Mouse (Mus musculus) heart, postnatal 0 days (tissue): Measurements from ENCODE around the gene Fcho1. TPM values are rescaled to one million over a fixed set of nuclear protein-coding genes. Genes with fewer than 3 reads are reported as not detected.
"Not testable (repeated sequence)": the region's sequence is repeated elsewhere in the genome, so short reads cannot be mapped to it uniquely, and the experiment has no call there.

Experiments
- ATAC-seq: fragments of 200-750 bp; cut with Nextera tagmentation; 2 replicates; pipeline ENCODE4 v1.8.0; 2017; ENCODE audit warnings: low read depth, moderate number of reproducible peaks, moderate library complexity; ENCODE audit not compliant: insufficient read depth
- DNase-seq: peaks from one replicate; pipeline ENCODE4 v3.0.0-alpha.2; 2016; ENCODE audit warnings: low spot score
- H3K27ac ChIP-seq: fragments of 300-500 bp; sonication (generic); 2 replicates; pipeline ENCODE4 v1.5.1; 2014; ENCODE audit warnings: low read depth, mild to moderate bottlenecking
- H3K27me3 ChIP-seq: fragments of 300-500 bp; sonication (generic); 2 replicates; pipeline ENCODE4 v1.6.1; 2014; ENCODE audit warnings: low read length, mixed read lengths; ENCODE audit not compliant: control insufficient read depth, insufficient read depth
- H3K36me3 ChIP-seq: fragments of 300-500 bp; sonication (generic); replicated peaks from 2 replicates; pipeline ENCODE4 v1.6.1; 2014; ENCODE audit warnings: low read length, mixed read lengths; ENCODE audit not compliant: control insufficient read depth, insufficient read depth
- H3K4me1 ChIP-seq: fragments of 300-500 bp; sonication (generic); 2 replicates; pipeline ENCODE4 v1.6.1; 2014; ENCODE audit warnings: antibody characterized with exemption; ENCODE audit not compliant: control insufficient read depth, insufficient read depth
- H3K4me2 ChIP-seq: fragments of 300-500 bp; sonication (generic); 2 replicates; pipeline ENCODE4 v1.6.1; 2014; ENCODE audit warnings: low read depth, mild to moderate bottlenecking, low read length, moderate library complexity
- H3K4me3 ChIP-seq: fragments of 300-500 bp; sonication (generic); 2 replicates; pipeline ENCODE4 v1.5.1; 2014; ENCODE audit warnings: low read depth, low read length
- H3K9ac ChIP-seq: fragments of 300-500 bp; sonication (generic); replicated peaks from 2 replicates; pipeline ENCODE4 v1.6.1; 2014; ENCODE audit warnings: low read depth, low read length, mixed read lengths
- H3K9me3 ChIP-seq: fragments of 300-500 bp; sonication (generic); replicated peaks from 2 replicates; pipeline ENCODE4 v1.6.1; 2016; ENCODE audit warnings: low read length; ENCODE audit not compliant: control insufficient read depth
- CTCF ChIP-seq: IDR thresholded peaks from 2 replicates; pipeline ENCODE4 v1.5.1; 2016; ENCODE audit warnings: antibody characterized with exemption, control low read depth, low read depth
- EP300 ChIP-seq: IDR thresholded peaks from 2 replicates; pipeline ENCODE4 v1.6.1; 2016; ENCODE audit warnings: antibody characterized with exemption, low read depth
- WGBS: fragments of 180-500 bp; shearing (Covaris S2); extraction: QIAGEN DNeasy Blood & Tissue Kit; methylation state at CpG from one replicate; pipeline ENCODE4 v1.1.7; 2014; 5-methylcytosine and 5-hydroxymethylcytosine counted together
- polyA plus RNA-seq: library from polyadenylated mRNA; unstranded; fragments of >200 nt; fragmentation: Nextera tagmentation; extraction: Ambion mirVana; gene quantifications from 2 replicates; pipeline ENCODE4 v1.2.1, GENCODE M21; 2015
- total RNA-seq: library from RNA; depleted of rRNA; stranded (reverse); fragments of >200 nt; gene quantifications from 2 replicates; pipeline ENCODE4 v1.2.3, GENCODE M21; 2014; ENCODE audit warnings: low replicate concordance

Fcho1 gene
- total and polyA plus RNA-seq, 2 experiments from 2014 or later = 0.04 to 0.92 TPM

DNA sequence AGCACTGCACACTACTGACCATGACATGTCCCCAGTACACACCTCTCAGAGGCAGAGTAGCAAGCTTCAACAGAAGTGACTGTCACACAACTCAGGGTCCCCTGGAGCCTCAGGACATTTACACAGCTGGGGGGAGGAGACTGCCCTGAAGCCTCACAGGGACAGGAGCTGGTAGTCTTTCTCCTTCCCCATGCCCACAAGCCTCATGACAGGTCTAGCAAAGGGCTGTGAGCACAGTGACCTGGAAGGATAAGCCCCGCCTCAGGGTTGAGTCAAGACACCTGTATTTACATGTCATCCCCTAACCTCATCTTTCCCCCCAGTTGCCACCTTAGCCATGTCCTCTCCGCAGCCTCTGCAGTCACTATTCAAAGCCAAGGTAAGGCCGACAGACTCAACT lies 15.7 kb upstream of the Fcho1 start:
- Histone ChIP-seq H3K4me1 (peaks cover 5% of the 10 kb centered on the region), H3K4me3 (no peak overlapping the region), H3K9ac (no peak overlapping the region), H3K9me3 (no peaks in the 10 kb centered on the region), H3K4me2 (peak overlapping the region; percentile 40; the same call in 1 of the 2 replicates), H3K27me3 (no peaks in the 10 kb centered on the region), H3K27ac (no peak overlapping the region), H3K36me3 (no peaks in the 10 kb centered on the region)
- ATAC-seq (no peak), DNase-seq (no peak)
- TF ChIP-seq CTCF = no peak
- TF ChIP-seq EP300 = no peak
- WGBS = 31% methylated on average over 3 of the region's 3 CpGs

GRCm38 (mm10) chr8:71738316-71738715 lies 12.8 kb upstream of the Fcho1 start:
- not testable (repeated sequence) for ATAC-seq, H3K27me3 ChIP-seq, H3K36me3 ChIP-seq, H3K9me3 ChIP-seq, H3K4me2 ChIP-seq, H3K27ac ChIP-seq, H3K9ac ChIP-seq, H3K4me1 ChIP-seq, DNase-seq, H3K4me3 ChIP-seq

GRCm38 (mm10) chr8:71731652-71732230 lies 6.2 kb upstream of the Fcho1 start:
- no peak for TF ChIP-seq EP300
- peak; percentile 62 for TF ChIP-seq CTCF
- Histone ChIP-seq H3K36me3 (no peaks in the 10 kb centered on the region), H3K27ac (no peak overlapping the region), H3K4me3 (no peak overlapping the region), H3K9me3 (no peaks in the 10 kb centered on the region), H3K27me3 (peaks cover 11% of the 10 kb centered on the region; the same call in 1 of the 2 replicates), H3K9ac (no peak overlapping the region), H3K4me2 (no peak overlapping the region), H3K4me1 (0 out of 2 replicates have a peak, but pooled peaks cover 7% of the 10 kb centered on the region)
- DNase-seq (peak; percentile 42), ATAC-seq (no peak)
- 41% methylated on average over 3 of the region's 3 CpGs for WGBS

DNA sequence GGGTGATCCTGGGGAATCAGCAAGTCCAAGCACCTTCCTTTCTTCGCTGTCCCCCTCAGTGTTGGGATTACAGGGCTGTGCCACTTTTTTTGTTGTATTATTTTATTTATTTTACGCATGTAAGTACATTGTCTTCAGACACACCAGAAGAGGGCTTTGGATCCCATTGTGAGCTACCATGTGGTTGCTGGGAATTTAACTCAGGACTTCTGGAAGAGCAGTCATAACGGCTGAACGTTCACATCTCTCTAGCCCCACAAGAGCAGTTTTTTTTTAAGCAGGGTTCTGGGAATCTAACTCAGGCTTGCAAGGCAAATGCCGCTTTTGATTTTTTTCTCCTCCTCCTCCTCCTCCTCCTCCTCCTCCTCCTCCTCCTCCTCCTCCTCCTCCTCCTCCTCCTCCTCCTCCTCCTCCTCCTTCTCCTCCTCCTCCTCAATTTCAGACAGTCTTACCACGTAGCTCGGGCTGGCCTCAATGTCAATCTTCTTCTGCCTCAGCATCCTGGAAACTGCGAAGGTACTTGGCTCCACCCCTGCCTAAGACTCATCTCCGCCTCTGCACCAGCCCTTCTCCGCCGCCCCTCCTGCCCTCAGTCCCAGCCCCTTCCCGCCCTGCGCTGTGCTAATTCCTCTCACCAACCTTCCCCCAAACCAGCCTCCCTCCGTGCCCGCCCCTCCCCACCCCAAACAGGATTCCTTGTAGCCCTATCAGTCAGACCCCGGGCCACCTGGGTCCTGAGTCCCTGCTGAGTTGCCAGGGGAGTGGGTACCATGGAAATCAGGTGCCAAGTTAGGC lies 3.5 kb upstream of the Fcho1 start:
- Histone ChIP-seq H3K9me3 (no peaks in the 10 kb centered on the region), H3K27ac (no peak overlapping the region), H3K4me2 (peak overlapping the region; percentile 52), H3K4me1 (peaks cover 10% of the 10 kb centered on the region; the same call in 1 of the 2 replicates), H3K36me3 (no peaks in the 10 kb centered on the region), H3K4me3 (peak overlapping the region; percentile 31), H3K27me3 (peaks cover 33% of the 10 kb centered on the region), H3K9ac (no peak overlapping the region)
- no peak for ATAC-seq
- no peak for DNase-seq
- 7% methylated on average over 16 of the region's 16 CpGs for WGBS
- TF ChIP-seq EP300 (no peak), CTCF (no peak)

DNA sequence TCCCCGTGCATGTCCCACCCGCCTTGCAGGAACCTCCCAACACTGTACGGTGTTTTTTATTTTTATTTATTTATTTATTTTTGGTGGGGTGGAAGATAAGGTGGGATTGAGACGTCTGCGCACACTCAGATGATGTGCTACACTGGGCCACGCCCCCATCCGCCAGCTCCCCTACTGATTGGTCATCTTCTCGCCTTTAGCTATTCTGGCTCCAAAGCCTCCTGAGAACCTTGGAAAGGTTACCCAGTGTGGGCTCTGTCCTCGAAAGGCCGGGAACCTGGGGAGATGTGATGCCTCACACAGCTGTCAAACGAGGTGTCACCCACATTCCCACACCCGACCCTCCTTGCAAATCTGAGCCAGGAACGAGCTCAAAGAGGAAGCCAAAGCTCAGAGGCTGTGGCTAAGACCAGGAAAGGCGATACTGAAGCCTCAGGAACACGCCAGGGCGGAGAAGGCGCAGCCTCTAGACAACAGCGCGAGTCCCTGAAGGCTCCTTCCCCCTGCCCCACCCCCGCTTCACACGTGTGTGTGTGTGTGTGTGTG lies 2.8 kb upstream of the Fcho1 start:
- Histone ChIP-seq H3K4me2 (peak overlapping the region; percentile 52), H3K27me3 (peaks cover 33% of the 10 kb centered on the region), H3K4me1 (peaks cover 10% of the 10 kb centered on the region; the same call in 1 of the 2 replicates), H3K36me3 (no peaks in the 10 kb centered on the region), H3K9me3 (no peaks in the 10 kb centered on the region), H3K27ac (no peak overlapping the region), H3K4me3 (peak overlapping the region; percentile 31), H3K9ac (no peak overlapping the region)
- TF ChIP-seq EP300 (no peak), CTCF (no peak)
- ATAC-seq (peak; percentile 22; the same call in 1 of the 2 replicates), DNase-seq (no peak)
- WGBS = 7% methylated on average over 20 of the region's 21 CpGs
